Mouse (Mus musculus) embryo, embryonic 10.5 days (tissue): ENCODE measurements at regions not wholly inside any gene's neighbourhood (a gene's known extent, or its start where the extent isn't known, plus 50 kb on each side); places are given as distances from the start of the nearest gene placed in this dataset.

Experiments used
- DNase-seq: peaks from one replicate; pipeline ENCODE4 v3.0.0-alpha.2; 2015; ENCODE audit warnings: low spot score

DNA sequence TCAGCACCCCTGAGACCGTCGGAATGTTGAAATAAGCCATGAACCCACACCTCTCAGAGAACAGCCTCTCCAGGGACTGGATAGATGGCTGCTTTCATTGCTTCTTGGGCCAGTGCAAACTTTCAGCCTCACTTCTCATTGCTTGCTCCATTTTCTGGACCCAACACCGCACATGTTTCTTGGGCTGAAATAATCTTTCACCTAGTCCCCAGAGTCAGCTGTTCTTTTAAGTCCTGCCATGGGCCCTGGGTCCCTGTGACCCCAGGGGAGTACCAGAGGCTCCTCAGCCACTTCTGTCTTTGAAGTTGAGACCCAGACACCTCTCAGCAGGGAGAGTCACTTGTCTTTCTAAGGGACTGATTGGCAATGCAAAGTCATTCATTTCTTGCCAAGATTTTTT lies 201.4 kb downstream of the Fndc1 start:
- DNase-seq = no peak

GRCm38 (mm10) chr17:7623392-7623791 lies 203.7 kb downstream of the Fndc1 start:
- no peak for DNase-seq

GRCm38 (mm10) chr17:7621262-7621661 lies 205.8 kb downstream of the Fndc1 start:
- no peak for DNase-seq

DNA sequence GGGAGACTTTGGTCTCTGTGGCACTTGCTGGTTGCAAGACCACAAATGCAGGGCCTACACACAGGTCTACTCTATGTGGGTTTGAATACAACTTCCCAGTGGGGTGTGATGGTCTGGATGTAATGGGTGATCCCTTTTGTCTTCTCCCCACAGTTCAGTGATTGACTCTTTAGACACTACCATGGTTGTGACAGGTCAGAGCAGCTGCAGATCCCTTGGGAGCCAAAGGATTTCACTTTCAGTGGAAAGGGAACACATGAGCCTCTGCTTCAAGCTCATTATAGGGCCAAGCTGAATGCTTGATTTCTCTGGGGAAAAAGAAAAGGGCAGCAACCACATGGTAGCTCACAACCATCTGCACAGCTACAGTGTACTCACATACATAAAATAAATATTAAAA lies 206.9 kb downstream of the Fndc1 start:
- no peak for DNase-seq

- no peak for DNase-seq
Measured at GRCm38 (mm10) chr17:7619641-7620040, 207.5 kb downstream of the Fndc1 start.

GRCm38 (mm10) chr17:7608046-7608445 lies 219.1 kb downstream of the Fndc1 start:
- DNase-seq = no peak

DNA sequence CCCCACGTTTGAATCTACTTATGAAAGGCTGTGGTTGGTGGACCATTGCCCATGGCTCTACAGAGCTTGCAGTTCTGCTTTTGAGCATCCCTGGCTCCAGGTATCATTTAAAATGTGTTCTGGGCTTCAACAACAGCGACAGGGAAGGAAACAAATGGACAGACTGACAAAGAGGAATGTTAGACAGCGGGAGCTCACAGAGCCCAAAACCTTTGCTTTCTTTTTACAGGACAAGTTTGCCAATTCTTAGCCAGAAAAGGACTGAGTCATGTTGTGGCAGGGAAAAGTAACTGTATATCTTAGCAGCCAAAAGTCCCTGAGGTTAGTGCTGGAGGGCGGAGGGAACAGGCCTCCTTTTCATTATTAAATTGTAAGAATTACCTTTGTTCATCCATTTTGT lies 219.7 kb downstream of the Fndc1 start:
- DNase-seq = no peak

DNA sequence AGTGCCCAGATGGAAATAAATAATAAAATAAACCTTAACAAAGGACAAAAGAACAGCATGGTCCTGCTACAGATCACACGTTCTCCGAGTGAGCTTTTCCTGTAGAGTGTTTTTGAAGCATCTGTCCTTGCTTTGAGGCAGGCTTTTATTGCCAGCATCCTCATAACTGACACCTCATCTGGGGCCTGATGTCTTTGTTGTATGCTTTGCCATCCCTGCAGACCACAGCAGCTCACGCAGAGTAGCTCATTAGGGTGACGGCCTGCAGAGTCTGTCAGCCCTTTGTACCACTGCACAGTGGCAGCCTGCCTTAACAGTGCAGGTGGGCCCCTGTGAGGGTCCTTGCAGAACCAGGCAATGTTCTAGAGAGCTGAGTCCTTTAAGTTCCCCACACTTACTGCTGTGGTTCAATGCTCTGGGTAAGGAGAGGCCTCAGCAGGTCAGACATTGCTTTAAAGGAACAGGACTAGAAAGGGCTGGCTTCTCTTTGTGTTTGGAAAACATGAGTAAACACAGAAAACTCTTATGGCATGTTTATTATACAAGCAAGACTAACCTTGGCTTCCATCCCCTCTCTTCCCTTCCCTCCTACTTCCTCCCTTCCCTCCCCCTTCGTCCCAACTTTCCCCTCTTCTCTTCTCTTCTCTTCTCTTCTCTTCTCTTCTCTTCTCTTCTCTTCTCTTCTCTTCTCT lies 219.7 kb upstream of the Unc93a2 start:
- DNase-seq = peak; percentile 4

GRCm38 (mm10) chr17:7604096-7604495 lies 218.8 kb upstream of the Unc93a2 start:
- DNase-seq = no peak

- no peak for DNase-seq
Measured at GRCm38 (mm10) chr17:7600555-7600954, 215.3 kb upstream of the Unc93a2 start.

- no peak for DNase-seq
Measured at GRCm38 (mm10) chr17:7597481-7597880, 212.2 kb upstream of the Unc93a2 start.

DNA sequence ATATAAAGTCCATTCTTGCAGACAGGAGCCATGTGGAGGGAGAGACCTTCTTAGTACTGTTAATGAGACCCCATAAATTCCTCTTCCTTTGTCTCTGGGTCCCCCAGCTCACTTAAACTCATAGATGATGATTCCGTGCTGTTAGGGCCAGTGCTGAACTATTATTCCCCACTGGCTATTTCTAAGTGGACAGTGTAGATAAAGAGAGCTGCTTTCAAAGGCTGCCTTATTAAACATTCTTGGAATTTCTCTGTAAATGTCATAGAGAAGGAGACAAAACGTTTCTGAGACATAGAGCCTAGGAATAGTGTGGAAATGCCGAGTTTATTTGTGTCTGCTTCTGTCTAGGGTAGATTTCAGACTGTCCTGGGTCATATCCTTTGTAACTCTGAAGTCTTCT lies 209.5 kb upstream of the Unc93a2 start:
- DNase-seq = no peak

GRCm38 (mm10) chr17:7592491-7592890 lies 207.2 kb upstream of the Unc93a2 start:
- no peak for DNase-seq

- DNase-seq = no peak
Measured at GRCm38 (mm10) chr17:7582866-7583398, 197.7 kb upstream of the Unc93a2 start.

DNA sequence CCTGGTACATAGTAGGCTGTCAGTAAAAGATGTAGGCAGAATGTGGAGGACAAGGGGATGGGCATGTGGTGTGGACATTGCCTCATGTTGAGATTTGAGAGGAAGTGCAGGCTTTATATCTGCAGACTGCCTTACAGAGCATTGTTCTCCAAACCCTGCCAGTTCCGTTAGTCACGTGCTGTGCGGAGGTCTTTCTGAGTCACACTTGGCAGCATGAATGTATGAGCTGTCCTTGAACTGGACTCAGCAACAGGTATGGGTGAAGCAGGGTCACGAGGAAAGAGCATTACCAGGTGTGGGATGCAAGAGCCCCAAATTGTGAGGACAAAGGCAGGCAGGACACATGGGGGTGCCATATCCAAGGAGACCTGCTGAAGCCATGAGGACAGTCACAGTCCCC lies 193.8 kb upstream of the Unc93a2 start:
- DNase-seq = no peak

DNA sequence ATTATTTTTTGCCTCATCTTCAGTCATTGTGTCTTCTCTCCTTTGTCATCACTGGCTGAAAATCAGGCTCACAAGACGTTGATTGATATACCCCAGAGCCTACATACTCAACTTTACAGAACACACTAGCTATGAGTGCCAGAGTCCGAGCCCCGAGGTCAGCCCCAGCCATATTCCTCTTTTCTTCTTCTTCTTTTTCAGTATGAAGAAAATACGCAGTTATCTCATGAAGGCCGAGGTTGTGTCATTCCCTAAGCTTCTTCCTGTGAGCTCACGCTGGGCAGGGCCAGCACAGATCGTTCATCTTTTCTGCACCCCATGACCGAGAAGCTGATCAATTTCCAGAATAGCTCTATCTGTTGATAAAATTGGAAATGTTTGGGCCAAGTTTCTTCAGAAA lies 192.7 kb upstream of the Unc93a2 start:
- no peak for DNase-seq

GRCm38 (mm10) chr17:7577227-7577626 lies 192.0 kb upstream of the Unc93a2 start:
- no peak for DNase-seq

- DNase-seq = no peak
Measured at GRCm38 (mm10) chr17:7571481-7571880, 186.2 kb upstream of the Unc93a2 start.

- DNase-seq = no peak
Measured at GRCm38 (mm10) chr17:7568482-7568881, 183.2 kb upstream of the Unc93a2 start.

DNA sequence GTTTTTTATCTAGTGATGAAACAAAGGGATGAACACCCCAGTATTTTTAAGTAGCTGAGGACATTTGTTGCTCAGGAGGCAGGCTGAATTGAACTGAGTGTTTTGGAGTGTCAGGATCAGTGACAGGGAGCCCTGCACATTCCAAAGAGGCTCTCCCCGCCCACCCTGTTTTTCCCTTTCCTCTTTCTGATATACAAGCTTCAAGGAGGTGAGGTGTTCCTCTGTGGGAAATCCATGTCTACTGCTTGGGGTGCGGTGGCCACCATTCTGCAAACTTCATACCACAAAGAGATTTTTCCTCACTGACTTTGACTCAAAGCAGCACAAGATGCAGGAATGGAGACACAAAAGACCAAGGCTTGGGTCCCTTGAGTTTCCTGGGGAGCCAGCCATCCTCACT lies 180.5 kb upstream of the Unc93a2 start:
- no peak for DNase-seq

GRCm38 (mm10) chr17:7562940-7563339 lies 177.7 kb upstream of the Unc93a2 start:
- no peak for DNase-seq

GRCm38 (mm10) chr17:7548456-7548855 lies 163.2 kb upstream of the Unc93a2 start:
- no peak for DNase-seq

DNA sequence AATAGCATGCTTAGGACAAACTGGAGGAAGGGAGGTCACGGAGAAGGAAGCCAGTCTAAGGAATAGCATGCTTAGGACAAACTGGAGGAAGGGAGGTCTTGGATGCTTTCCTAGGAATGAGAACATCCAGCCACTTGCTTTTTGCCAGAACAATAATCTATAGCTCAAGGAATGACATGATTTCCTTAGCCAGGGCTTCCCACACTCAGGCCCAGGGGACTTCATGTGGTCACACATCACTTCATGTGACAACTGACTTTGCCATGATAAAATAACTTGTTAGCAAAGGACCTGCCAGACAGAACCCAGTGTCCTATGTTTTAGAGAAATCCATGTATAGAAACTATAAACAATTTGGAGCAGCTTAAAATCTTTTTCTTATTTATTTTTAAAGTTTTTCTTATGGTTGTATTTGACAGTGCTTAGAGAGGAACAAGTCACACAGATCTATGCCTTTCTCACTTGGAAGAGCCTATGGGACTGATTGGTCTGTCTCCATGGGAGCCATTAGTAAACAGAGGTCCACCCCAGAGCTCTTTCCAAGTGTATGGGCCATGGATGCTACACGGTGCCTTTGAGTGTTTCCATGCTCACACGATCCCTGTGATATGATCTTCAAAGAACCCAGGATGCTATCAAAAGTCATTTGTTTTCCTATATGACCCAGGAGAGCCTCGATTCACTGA lies 153.3 kb upstream of the Unc93a2 start:
- DNase-seq = no peak
